Mouse (Mus musculus) Patski (cell line): ENCODE data around the gene Ctnnb1. TPM values are rescaled to one million over a fixed set of nuclear protein-coding genes. Genes with fewer than 3 reads are reported as not detected.

ENCODE experiments used
- ATAC-seq: fragments of 100-300 bp; one replicate; pipeline ENCODE4 v1.8.0; 2021
- CTCF ChIA-PET: fragments of 350-600 bp; sonication (Branson Sonifier 250); formaldehyde crosslinking; loops from one replicate; lab custom pipeline; 2022; ENCODE audit warnings: inconsistent platforms; lab: Charles Lee
- POLR2A ChIA-PET: fragments of 350-600 bp; sonication (Branson Sonifier 250); formaldehyde crosslinking; loops from one replicate; lab custom pipeline; 2022; ENCODE audit warnings: antibody characterized with exemption, inconsistent platforms; lab: Charles Lee
- DNase-seq: peaks from one replicate; pipeline ENCODE4 v3.0.0-alpha.2; 2011; ENCODE audit warnings: low read depth, low spot score
- H3K27me3 ChIP-seq: fragments of 371-371 bp; one replicate; pipeline ENCODE4 v1.5.1; 2021
- CTCF ChIP-seq: fragments of 100-300 bp; IDR thresholded peaks from one replicate; pipeline ENCODE4 v1.5.1; 2021
- in situ Hi-C: fragments of 300-500 bp; cut with MboI; formaldehyde crosslinking; loops from 3 replicates; pipeline ENCODE4 v1.11.1; 2018; ENCODE audit warnings: low pct_unique_long_range_greater_than_20kb, mixed read lengths
- polyA plus RNA-seq: library from polyadenylated mRNA; unstranded; gene quantifications from one replicate; pipeline ENCODE4 v1.2.3, GENCODE M21; 2021

The Ctnnb1 gene
- polyA plus RNA-seq, 1 experiment from 2014 or later: 651 TPM

GRCm38 (mm10) chr9:120983849-120984248, 54.8 kb downstream of the Ctnnb1 start:
- CTCF ChIA-PET: no interaction called here
- POLR2A ChIA-PET: interaction anchor here (0.7 kb wide), 1 partner anchor 115 kb away, joined by 3 read pairs; no protein-coding TSS in a partner anchor
- DNase-seq (no peak), ATAC-seq (no peak)
- in situ Hi-C loops: no loop called here
- TF ChIP-seq CTCF: no peak
- H3K27me3 ChIP-seq: no peaks in the 10 kb centered on the region

GRCm38 (mm10) chr9:120984509-120984908, 55.5 kb downstream of the Ctnnb1 start:
- CTCF ChIA-PET: no interaction called here
- ATAC-seq (no peak), DNase-seq (no peak)
- H3K27me3 ChIP-seq: no peaks in the 10 kb centered on the region
- TF ChIP-seq CTCF: no peak
- POLR2A ChIA-PET: no interaction called here
- in situ Hi-C loops: no loop called here

GRCm38 (mm10) chr9:120985009-120985408, 56.0 kb downstream of the Ctnnb1 start:
- in situ Hi-C loops: no loop called here
- CTCF ChIA-PET: interaction anchor here (1.5 kb wide), 1 partner anchor 9 kb away, joined by 3 read pairs; no protein-coding TSS in a partner anchor
- no peak for ATAC-seq

DNA sequence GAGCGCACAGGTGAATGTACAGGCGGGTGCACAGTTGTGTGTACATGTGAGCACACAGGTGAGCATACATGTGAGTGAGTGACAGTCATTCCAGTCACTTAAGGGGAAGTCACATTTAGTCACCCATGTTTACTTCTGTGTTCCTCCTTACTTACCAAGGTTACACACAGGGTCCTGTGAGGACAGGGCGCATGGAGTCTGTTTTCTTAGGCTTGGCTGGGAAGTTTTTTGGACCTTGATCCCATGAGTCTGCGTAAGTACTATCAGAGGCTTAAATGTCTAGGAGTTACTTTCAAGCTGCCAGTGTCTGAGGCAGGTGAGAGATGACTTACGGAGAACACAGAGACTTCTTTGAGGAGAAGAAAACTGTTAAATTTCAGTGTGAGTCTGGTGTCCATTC, 56.5 kb downstream of the Ctnnb1 start:
- in situ Hi-C loops: no loop called here
- no peak for DNase-seq
- no peak for TF ChIP-seq CTCF
- ATAC-seq: no peak
- CTCF ChIA-PET: interaction anchor here (1.5 kb wide), 1 partner anchor 10 kb away, joined by 3 read pairs; no protein-coding TSS in a partner anchor
- H3K27me3 ChIP-seq: no peaks in the 10 kb centered on the region
- POLR2A ChIA-PET: no interaction called here

More at GRCm38 (mm10) chr9:120985009-120985408, 56.0 kb downstream of the Ctnnb1 start:
- POLR2A ChIA-PET: no interaction called here
- no peak for DNase-seq
- no peak for TF ChIP-seq CTCF
- H3K27me3 ChIP-seq: no peaks in the 10 kb centered on the region

GRCm38 (mm10) chr9:120986255-120986654, 57.2 kb downstream of the Ctnnb1 start:
- in situ Hi-C loops: no loop called here
- no peaks in the 10 kb centered on the region for H3K27me3 ChIP-seq
- no peak for TF ChIP-seq CTCF
- POLR2A ChIA-PET: no interaction called here
- DNase-seq (no peak), ATAC-seq (no peak)
- CTCF ChIA-PET: interaction anchor here (1.5 kb wide), 1 partner anchor 11 kb away, joined by 3 read pairs; no protein-coding TSS in a partner anchor

DNA sequence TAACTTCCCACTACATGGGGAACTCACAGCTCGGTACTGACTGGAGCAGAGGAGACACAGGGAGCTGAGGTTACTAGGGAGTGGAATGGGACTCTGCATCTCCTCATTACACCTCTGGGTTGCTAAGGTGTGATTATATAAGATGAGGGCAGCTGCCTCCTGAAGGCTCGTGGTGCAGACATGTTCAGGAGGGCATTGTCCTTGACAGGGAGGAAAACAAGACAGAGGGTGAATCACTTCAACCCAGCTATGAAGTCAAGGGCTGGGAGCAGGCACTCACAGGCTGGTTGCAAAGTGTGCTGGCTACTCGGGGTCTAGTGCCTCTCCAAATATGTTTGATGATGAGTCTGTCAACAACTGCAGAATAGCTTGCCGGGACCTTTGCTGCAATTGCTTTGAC, 58.0 kb downstream of the Ctnnb1 start:
- no peak for TF ChIP-seq CTCF
- ATAC-seq (no peak), DNase-seq (no peak)
- no peaks in the 10 kb centered on the region for H3K27me3 ChIP-seq
- in situ Hi-C loops: no loop called here
- ChIA-PET CTCF (no interaction called here), POLR2A (no interaction called here)

GRCm38 (mm10) chr9:120988088-120988487, 59.1 kb downstream of the Ctnnb1 start:
- ChIA-PET CTCF (no interaction called here), POLR2A (no interaction called here)
- in situ Hi-C loops: no loop called here
- ATAC-seq: no peak
- TF ChIP-seq CTCF: no peak
- no peak for DNase-seq
- H3K27me3 ChIP-seq: no peaks in the 10 kb centered on the region

DNA sequence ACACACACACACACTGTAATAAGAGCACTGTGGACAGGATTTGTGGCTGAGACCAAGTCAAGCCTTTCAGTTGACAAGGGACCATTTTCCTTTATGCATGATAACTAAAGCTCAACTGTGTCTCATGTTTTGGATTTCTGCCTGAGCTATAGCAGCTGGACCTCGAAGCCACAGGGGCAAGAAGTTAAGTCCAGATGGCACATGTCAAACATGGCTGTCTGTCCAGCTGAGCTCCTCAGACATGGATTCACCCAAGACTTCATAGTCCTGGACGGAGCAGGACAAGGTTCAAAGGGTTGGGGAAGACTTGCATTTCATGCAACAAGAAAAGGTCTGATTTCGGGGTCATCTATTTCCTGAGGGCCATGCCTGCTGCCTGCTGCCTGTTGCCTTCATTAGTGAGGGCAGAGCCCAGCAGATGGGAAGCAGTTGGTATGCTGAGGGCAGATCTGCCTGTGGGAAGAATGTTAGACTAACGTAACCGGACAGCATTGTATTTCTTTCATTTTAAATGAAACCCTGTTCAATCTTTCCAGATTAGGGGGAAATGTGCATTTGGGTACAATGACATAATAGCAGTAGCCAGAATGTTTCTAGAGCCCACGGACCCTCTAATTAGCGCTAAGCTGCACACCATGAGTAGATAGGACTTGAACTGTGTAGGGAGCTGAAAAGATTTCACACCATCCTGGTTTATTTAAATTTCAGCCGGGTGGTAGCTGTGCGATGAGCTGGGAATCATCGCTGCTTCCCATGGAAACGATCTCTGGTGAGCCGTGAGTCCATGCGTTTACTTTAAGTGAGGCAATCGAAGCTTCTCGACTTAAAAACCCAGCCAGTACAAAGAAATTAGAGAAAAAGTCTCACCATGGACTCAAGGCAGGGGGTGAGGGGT, 61.0 kb downstream of the Ctnnb1 start:
- POLR2A ChIA-PET: interaction anchor here (0.9 kb wide), 1 partner anchor 16 kb away, joined by 3 read pairs; no protein-coding TSS in a partner anchor
- in situ Hi-C loops: no loop called here
- no peak for TF ChIP-seq CTCF
- no peak for ATAC-seq
- no peaks in the 10 kb centered on the region for H3K27me3 ChIP-seq
- DNase-seq: no peak
- CTCF ChIA-PET: interaction anchor here (0.8 kb wide), 1 partner anchor 11 kb away, joined by 3 read pairs; no protein-coding TSS in a partner anchor

DNA sequence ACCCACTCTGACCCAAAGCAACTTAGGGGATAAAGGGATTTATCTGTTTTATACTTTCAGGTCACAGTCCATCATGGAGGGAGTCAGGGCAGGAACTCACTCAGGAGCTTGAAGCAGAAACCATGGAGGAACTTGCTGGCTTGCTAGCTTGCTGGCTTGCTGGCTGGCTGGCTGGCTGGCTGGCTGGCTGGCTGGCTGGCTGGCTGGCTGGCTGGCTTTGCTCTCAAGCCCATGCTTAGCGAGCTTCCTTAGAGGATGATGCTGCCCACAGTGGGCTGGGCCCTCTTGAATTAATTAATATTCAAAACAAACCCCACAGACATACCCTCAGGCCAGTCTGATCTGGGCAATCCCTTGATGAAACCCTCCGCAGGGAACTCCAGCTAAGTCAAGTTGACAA, 62.8 kb downstream of the Ctnnb1 start:
- ATAC-seq: no peak
- ChIA-PET CTCF (no interaction called here), POLR2A (no interaction called here)
- no peak for TF ChIP-seq CTCF
- DNase-seq: no peak
- no peaks in the 10 kb centered on the region for H3K27me3 ChIP-seq
- in situ Hi-C loops: no loop called here

DNA sequence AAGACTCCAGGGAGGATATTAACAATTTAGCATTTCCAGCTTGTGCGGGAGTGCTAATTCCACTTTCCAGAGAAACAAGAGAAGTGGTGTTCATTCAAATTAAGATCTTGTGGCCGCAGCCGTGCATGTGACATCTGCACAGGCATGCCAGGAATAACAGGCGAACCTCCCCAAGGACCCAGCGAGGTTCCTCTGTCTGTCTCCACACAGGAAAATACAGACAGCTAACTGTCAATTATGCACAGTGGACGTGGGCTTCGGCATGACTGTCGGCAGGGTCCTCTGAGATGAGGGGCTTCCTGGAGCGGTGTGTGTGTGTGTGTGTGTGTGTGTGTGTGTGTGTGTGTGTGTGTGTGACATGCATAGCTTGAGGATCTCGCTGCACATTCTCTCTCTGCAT, 64.0 kb downstream of the Ctnnb1 start:
- no peak for DNase-seq
- no peak for TF ChIP-seq CTCF
- CTCF ChIA-PET: interaction anchor here (0.9 kb wide), 1 partner anchor 8 kb away, joined by 3 read pairs; no protein-coding TSS in a partner anchor
- POLR2A ChIA-PET: no interaction called here
- in situ Hi-C loops: no loop called here
- no peaks in the 10 kb centered on the region for H3K27me3 ChIP-seq
- ATAC-seq: no peak
